Mouse (Mus musculus) embryonic facial prominence, embryonic 12.5 days (tissue): ENCODE results near the gene Tm9sf3. TPM values are rescaled to one million over a fixed set of nuclear protein-coding genes. Genes with fewer than 3 reads are reported as not detected.

Source experiments
- ATAC-seq: fragments of 200-750 bp; cut with Nextera tagmentation; 2 replicates; pipeline ENCODE4 v1.8.0; 2017; ENCODE audit not compliant: insufficient number of reproducible peaks, insufficient read depth, low FRiP score, low TSS enrichment
- H3K27ac ChIP-seq: fragments of 300-500 bp; sonication (generic); 2 replicates; pipeline ENCODE4 v1.5.1; 2016; ENCODE audit warnings: mild to moderate bottlenecking
- H3K27me3 ChIP-seq: fragments of 300-500 bp; sonication (generic); 2 replicates; pipeline ENCODE4 v1.6.1; 2016; ENCODE audit warnings: mild to moderate bottlenecking, moderate library complexity
- H3K36me3 ChIP-seq: fragments of 300-500 bp; sonication (generic); 2 replicates; pipeline ENCODE4 v1.6.1; 2016; ENCODE audit warnings: mild to moderate bottlenecking
- H3K4me1 ChIP-seq: fragments of 300-500 bp; sonication (generic); 2 replicates; pipeline ENCODE4 v1.6.1; 2016
- H3K4me2 ChIP-seq: fragments of 300-500 bp; sonication (generic); replicated peaks from 2 replicates; pipeline ENCODE4 v1.6.1; 2016; ENCODE audit warnings: mild to moderate bottlenecking, moderate library complexity
- H3K4me3 ChIP-seq: fragments of 300-500 bp; sonication (generic); 2 replicates; pipeline ENCODE4 v1.5.1; 2016; ENCODE audit warnings: mild to moderate bottlenecking
- H3K9ac ChIP-seq: fragments of 300-500 bp; sonication (generic); 2 replicates; pipeline ENCODE4 v1.6.1; 2016; ENCODE audit warnings: mild to moderate bottlenecking, moderate library complexity
- H3K9me3 ChIP-seq: fragments of 300-500 bp; sonication (generic); 2 replicates; pipeline ENCODE4 v1.6.1; 2016; ENCODE audit warnings: mild to moderate bottlenecking, moderate library complexity
- WGBS: fragments of 180-500 bp; shearing (Covaris S2); methylation state at CpG from one replicate; pipeline ENCODE4 v1.1.7; 2016; 5-methylcytosine and 5-hydroxymethylcytosine counted together
- polyA plus RNA-seq: library from polyadenylated mRNA; unstranded; fragments of >200 nt; fragmentation: Nextera tagmentation; extraction: Ambion mirVana; gene quantifications from 2 replicates; pipeline ENCODE4 v1.2.1, GENCODE M21; 2016

Tm9sf3 gene
- polyA plus RNA-seq, 1 experiment from 2014 or later = 160 TPM

GRCm38 (mm10) chr19:41258707-41259106, 5.1 kb downstream of the Tm9sf3 start:
- no peaks in the 10 kb centered on the region for H3K36me3 ChIP-seq
- no peak overlapping the region for H3K4me3 ChIP-seq
- 30% methylated on average over 2 of the region's 2 CpGs for WGBS
- H3K27me3 ChIP-seq = no peaks in the 10 kb centered on the region
- no peaks in the 10 kb centered on the region for H3K9me3 ChIP-seq
- no peak for ATAC-seq
- H3K4me1 ChIP-seq = peaks cover 11% of the 10 kb centered on the region
- no peak overlapping the region for H3K27ac ChIP-seq
- H3K9ac ChIP-seq = no peak overlapping the region
- H3K4me2 ChIP-seq = no peak overlapping the region

GRCm38 (mm10) chr19:41254584-41254983, 9.2 kb downstream of the Tm9sf3 start:
- Histone ChIP-seq H3K4me2 (no peak overlapping the region), H3K4me3 (no peak overlapping the region), H3K27ac (no peak overlapping the region), H3K4me1 (peaks cover 3% of the 10 kb centered on the region; the same call in 1 of the 2 replicates), H3K27me3 (no peaks in the 10 kb centered on the region), H3K9me3 (no peaks in the 10 kb centered on the region), H3K9ac (no peak overlapping the region), H3K36me3 (0 out of 2 replicates have a peak, but pooled peaks cover 7% of the 10 kb centered on the region)
- 88% methylated on average over 5 of the region's 5 CpGs for WGBS
- no peak for ATAC-seq

- WGBS = 61% methylated on average over 4 of the region's 4 CpGs
- H3K27ac ChIP-seq = no peak overlapping the region
- no peak overlapping the region for H3K4me2 ChIP-seq
- no peak overlapping the region for H3K4me3 ChIP-seq
- no peaks in the 10 kb centered on the region for H3K4me1 ChIP-seq
- H3K27me3 ChIP-seq = no peaks in the 10 kb centered on the region
- no peak overlapping the region for H3K9ac ChIP-seq
- H3K36me3 ChIP-seq = peaks cover 17% of the 10 kb centered on the region
- no peak for ATAC-seq
- no peaks in the 10 kb centered on the region for H3K9me3 ChIP-seq
Observed at GRCm38 (mm10) chr19:41248968-41249367, 14.8 kb downstream of the Tm9sf3 start.

GRCm38 (mm10) chr19:41248271-41248670, 15.5 kb downstream of the Tm9sf3 start:
- H3K4me1 ChIP-seq = no peaks in the 10 kb centered on the region
- H3K4me2 ChIP-seq = no peak overlapping the region
- H3K9me3 ChIP-seq = no peaks in the 10 kb centered on the region
- peaks cover 20% of the 10 kb centered on the region for H3K36me3 ChIP-seq
- H3K9ac ChIP-seq = no peak overlapping the region
- no peak overlapping the region for H3K27ac ChIP-seq
- no peak overlapping the region for H3K4me3 ChIP-seq
- WGBS = 98% methylated on average over 3 of the region's 3 CpGs
- H3K27me3 ChIP-seq = no peaks in the 10 kb centered on the region
- ATAC-seq = no peak

GRCm38 (mm10) chr19:41246271-41246670, 17.5 kb downstream of the Tm9sf3 start:
- H3K4me1 ChIP-seq = no peaks in the 10 kb centered on the region
- no peaks in the 10 kb centered on the region for H3K9me3 ChIP-seq
- no peaks in the 10 kb centered on the region for H3K27me3 ChIP-seq
- no peak for ATAC-seq
- no peak overlapping the region for H3K9ac ChIP-seq
- H3K36me3 ChIP-seq = peaks cover 34% of the 10 kb centered on the region
- 88% methylated on average over 4 of the region's 4 CpGs for WGBS
- no peak overlapping the region for H3K4me3 ChIP-seq
- no peak overlapping the region for H3K27ac ChIP-seq
- no peak overlapping the region for H3K4me2 ChIP-seq

- Histone ChIP-seq H3K27ac (no peak overlapping the region), H3K4me2 (no peak overlapping the region), H3K4me1 (no peaks in the 10 kb centered on the region), H3K27me3 (no peaks in the 10 kb centered on the region), H3K9me3 (no peaks in the 10 kb centered on the region), H3K9ac (no peak overlapping the region), H3K36me3 (peaks cover 33% of the 10 kb centered on the region), H3K4me3 (no peak overlapping the region)
- 57% methylated on average over 6 of the region's 6 CpGs for WGBS
- ATAC-seq = no peak
Observed at GRCm38 (mm10) chr19:41244581-41244980, 19.2 kb downstream of the Tm9sf3 start.

- Histone ChIP-seq H3K36me3 (peaks cover 44% of the 10 kb centered on the region), H3K4me3 (no peak overlapping the region), H3K27ac (no peak overlapping the region), H3K27me3 (no peaks in the 10 kb centered on the region), H3K4me1 (no peaks in the 10 kb centered on the region), H3K9me3 (no peaks in the 10 kb centered on the region), H3K4me2 (no peak overlapping the region), H3K9ac (no peak overlapping the region)
- WGBS = 89% methylated on average over 5 of the region's 5 CpGs
- no peak for ATAC-seq
Observed at GRCm38 (mm10) chr19:41241997-41242396, 21.8 kb downstream of the Tm9sf3 start.

GRCm38 (mm10) chr19:41233698-41234097, 30.1 kb downstream of the Tm9sf3 start:
- H3K27ac ChIP-seq = no peak overlapping the region
- no peak for ATAC-seq
- no peak overlapping the region for H3K4me3 ChIP-seq
- H3K4me1 ChIP-seq = no peaks in the 10 kb centered on the region
- H3K4me2 ChIP-seq = no peak overlapping the region
- H3K36me3 ChIP-seq = peaks cover 58% of the 10 kb centered on the region
- 92% methylated on average over 4 of the region's 4 CpGs for WGBS
- H3K9ac ChIP-seq = no peak overlapping the region
- no peaks in the 10 kb centered on the region for H3K27me3 ChIP-seq
- no peaks in the 10 kb centered on the region for H3K9me3 ChIP-seq

GRCm38 (mm10) chr19:41208326-41208725, 55.5 kb downstream of the Tm9sf3 start:
- H3K27me3 ChIP-seq = peaks cover 37% of the 10 kb centered on the region
- H3K36me3 ChIP-seq = peaks cover 10% of the 10 kb centered on the region
- no peak overlapping the region for H3K27ac ChIP-seq
- peaks cover 11% of the 10 kb centered on the region; the same call in 1 of the 2 replicates for H3K4me1 ChIP-seq
- no peak overlapping the region for H3K4me2 ChIP-seq
- no peak for ATAC-seq
- no peak overlapping the region for H3K9ac ChIP-seq
- H3K9me3 ChIP-seq = no peaks in the 10 kb centered on the region
- no peak overlapping the region for H3K4me3 ChIP-seq
- 68% methylated on average over 7 of the region's 7 CpGs for WGBS

GRCm38 (mm10) chr19:41206811-41207344, 56.9 kb downstream of the Tm9sf3 start, which contains the start of gene Tll2:
Gene Tll2 (minus strand): TSS chr19:41206835.
- WGBS = 2% methylated on average over 32 of the region's 32 CpGs
- H3K9ac ChIP-seq = peak within 1 kb of the TSS; percentile 39; the same call in 1 of the 2 replicates
- H3K4me2 ChIP-seq = peak within 1 kb of the TSS; percentile 97
- peaks cover 11% of the 10 kb centered on the region; the same call in 1 of the 2 replicates for H3K4me1 ChIP-seq
- no peaks in the 10 kb centered on the region for H3K9me3 ChIP-seq
- H3K27me3 ChIP-seq = peaks cover 43% of the 10 kb centered on the region
- peak within 1 kb of the TSS; percentile 44 for H3K4me3 ChIP-seq
- peak; percentile 94 for ATAC-seq
- H3K36me3 ChIP-seq = peaks cover 5% of the 10 kb centered on the region
- H3K27ac ChIP-seq = no peak within 1 kb of the TSS

- Histone ChIP-seq H3K4me1 (peaks cover 11% of the 10 kb centered on the region; the same call in 1 of the 2 replicates), H3K27me3 (peaks cover 43% of the 10 kb centered on the region), H3K36me3 (peaks cover 3% of the 10 kb centered on the region; the same call in 1 of the 2 replicates), H3K4me2 (peak overlapping the region; percentile 97), H3K9me3 (no peaks in the 10 kb centered on the region), H3K27ac (no peak overlapping the region), H3K4me3 (peak overlapping the region; percentile 44), H3K9ac (peak overlapping the region; percentile 39; the same call in 1 of the 2 replicates)
- ATAC-seq = no peak
- under 1% methylated on average over 46 of the region's 46 CpGs for WGBS
Observed at GRCm38 (mm10) chr19:41206041-41206810, 57.6 kb downstream of the Tm9sf3 start.
